Mouse (Mus musculus) neural tube, postnatal 0 days (tissue): ENCODE results near the gene Rrh. TPM values are rescaled to one million over a fixed set of nuclear protein-coding genes. Genes with fewer than 3 reads are reported as not detected.

Experiments used
- polyA plus RNA-seq: library from polyadenylated mRNA; unstranded; fragments of >200 nt; fragmentation: Nextera tagmentation; extraction: Ambion mirVana; gene quantifications from 2 replicates; pipeline ENCODE4 v1.2.1, GENCODE M21; 2015

Gene Rrh
- 0.08 TPM in 1 of 2 replicates, not detected in the other for polyA plus RNA-seq

GRCm38 (mm10) chr3:129822206-129822775 is at the start of gene Rrh:
Gene Rrh (minus strand): TSS chr3:129822587.

GRCm38 (mm10) chr3:129835388-129835934 is 13.1 kb upstream of the Rrh start, which contains the start of gene Cfi:
Gene Cfi (plus strand): TSS chr3:129835884.

GRCm38 (mm10) chr3:129831035-129831568 is 8.7 kb upstream of the Rrh start, which contains the start of gene Gar1:
Gene Gar1 (minus strand): TSS chr3:129831396.

GRCm38 (mm10) chr3:129803765-129804164 is 18.6 kb downstream of the Rrh start, which contains the start of gene Lrit3:
Gene Lrit3 (minus strand): TSS chr3:129804030.

GRCm38 (mm10) chr3:129754650-129755604 is 67.5 kb downstream of the Rrh start, which contains the start of gene Egf:
Gene Egf (minus strand): TSS chr3:129755316.

Other genes with a start within 250 kb of the Rrh start
- gene Egf, start 67.3 kb downstream of the Rrh start, polyA plus RNA-seq = 0.92 and 1.2 TPM in 2 replicates
- 0.09 TPM in 1 of 2 replicates, not detected in the other for gene Lrit3, start 18.6 kb downstream of the Rrh start, polyA plus RNA-seq
- gene Gar1, start 8.8 kb upstream of the Rrh start, polyA plus RNA-seq = 43.4 and 44.9 TPM in 2 replicates
- gene Cfi, start 13.3 kb upstream of the Rrh start, polyA plus RNA-seq = 0.39 and 0.57 TPM in 2 replicates
- 50.4 and 52.4 TPM in 2 replicates for gene Pla2g12a, start 56.0 kb upstream of the Rrh start, polyA plus RNA-seq
- gene Casp6, start 78.8 kb upstream of the Rrh start, polyA plus RNA-seq = 17.7 and 20.8 TPM in 2 replicates
- 14.5 and 15.1 TPM in 2 replicates for gene Mcub, start 147.6 kb upstream of the Rrh start, polyA plus RNA-seq
- gene Sec24b, start 239.0 kb upstream of the Rrh start, polyA plus RNA-seq = 24.8 and 31.0 TPM in 2 replicates